Mouse (Mus musculus) ZHBTc4 (cell line): ENCODE results near the gene Adipoq.
A peak's percentile ranks its signal among the peaks of the same experiment; 100 is the strongest.

ENCODE experiments used
- DNase-seq: peaks from one replicate; pipeline ENCODE4 v3.0.0-alpha.2; 2011; ENCODE audit warnings: low read depth, low spot score

Adipoq gene

GRCm38 (mm10) chr16:23114339-23115171 is 31.8 kb upstream of the Adipoq start:
- peak; percentile 84 for DNase-seq

DNA sequence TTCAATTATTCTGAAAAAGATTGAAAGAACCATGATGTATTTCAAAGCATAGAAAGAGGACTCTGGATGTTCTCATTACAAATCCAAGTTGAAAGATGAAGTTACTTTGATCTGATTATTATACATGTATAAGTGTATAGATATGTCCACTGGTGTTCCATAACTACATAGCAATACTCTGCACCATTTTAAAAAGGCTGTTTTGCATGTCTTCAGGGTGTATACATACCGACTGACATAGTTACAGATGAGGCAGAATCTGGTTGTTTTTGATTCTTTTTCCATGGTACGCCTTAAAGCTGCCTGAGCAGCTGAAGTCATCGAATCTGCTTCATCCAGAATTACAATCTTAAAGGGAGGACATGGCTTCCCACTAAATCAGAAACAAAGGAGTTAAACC is 30.9 kb upstream of the Adipoq start:
- DNase-seq, result peak; percentile 53

- peak; percentile 68 for DNase-seq
These were observed 29.2 kb upstream of the Adipoq start for GRCm38 (mm10) chr16:23117173-23117572.

DNA sequence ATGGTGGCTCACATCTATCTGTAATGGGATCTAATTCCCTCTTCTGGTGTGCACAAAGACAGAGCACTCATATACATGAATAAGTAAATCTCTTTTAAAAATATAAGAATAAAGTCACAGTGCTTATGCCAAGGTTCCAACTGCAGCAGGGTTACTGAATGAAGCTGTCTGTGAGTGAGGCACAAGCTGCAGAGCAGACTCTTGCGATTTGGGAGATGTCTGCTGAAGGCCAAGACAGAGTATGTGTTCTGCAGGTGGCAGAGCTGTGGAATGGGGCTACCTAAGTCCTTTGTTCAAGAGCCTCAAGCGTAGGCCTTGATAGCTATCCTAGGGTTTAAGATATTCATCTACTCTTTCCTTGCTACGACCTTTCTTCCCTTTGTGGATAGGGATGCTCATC is 23.9 kb upstream of the Adipoq start:
- no peak for DNase-seq

GRCm38 (mm10) chr16:23123104-23123503 is 23.2 kb upstream of the Adipoq start:
- peak; percentile 39 for DNase-seq

DNA sequence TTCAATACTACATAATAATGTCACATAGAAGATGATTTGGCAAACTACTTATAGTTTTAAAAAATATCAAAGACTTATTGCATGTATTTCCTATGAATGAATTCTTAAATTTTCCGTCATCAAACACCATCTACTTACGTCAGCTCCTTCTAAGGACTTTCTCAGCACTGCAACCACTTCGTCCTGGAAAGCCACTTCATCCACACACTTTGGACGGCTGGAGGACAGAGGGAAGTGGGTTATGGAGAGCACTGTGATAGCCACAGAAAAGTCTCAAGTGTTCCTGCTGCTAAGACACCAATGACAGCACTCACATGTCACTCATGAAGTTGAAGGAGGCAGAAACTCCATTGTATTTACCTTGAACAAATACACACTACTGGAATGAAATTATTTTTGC is 21.9 kb upstream of the Adipoq start:
- DNase-seq, result no peak

GRCm38 (mm10) chr16:23127311-23127672 is 19.0 kb upstream of the Adipoq start:
- no peak for DNase-seq

GRCm38 (mm10) chr16:23127673-23128375 is 18.5 kb upstream of the Adipoq start, which contains the start of gene Rfc4:
TSS of gene Rfc4 (minus strand) at chr16:23127737.
- peak; percentile 96 for DNase-seq

GRCm38 (mm10) chr16:23130303-23130702 is 16.0 kb upstream of the Adipoq start:
- no peak for DNase-seq

DNA sequence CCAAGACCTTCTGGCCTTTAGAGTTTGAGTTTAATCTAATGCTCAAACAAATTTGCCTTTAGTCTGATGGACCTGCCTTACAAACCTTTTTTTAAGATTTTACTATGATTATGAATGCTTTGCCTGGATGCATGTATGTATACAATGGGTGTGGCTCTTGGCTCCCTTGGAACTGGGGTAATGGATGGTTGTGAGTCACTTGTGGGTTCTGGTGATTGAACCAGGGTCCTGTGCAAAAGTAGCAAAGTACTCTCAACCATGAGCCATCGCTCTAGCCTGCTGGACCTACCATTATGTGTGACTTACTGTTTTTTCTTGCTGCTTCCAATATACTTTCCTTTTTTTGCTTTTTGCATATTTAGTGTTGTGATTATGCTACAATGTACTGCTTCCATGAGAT is 14.0 kb upstream of the Adipoq start:
- no peak for DNase-seq

DNA sequence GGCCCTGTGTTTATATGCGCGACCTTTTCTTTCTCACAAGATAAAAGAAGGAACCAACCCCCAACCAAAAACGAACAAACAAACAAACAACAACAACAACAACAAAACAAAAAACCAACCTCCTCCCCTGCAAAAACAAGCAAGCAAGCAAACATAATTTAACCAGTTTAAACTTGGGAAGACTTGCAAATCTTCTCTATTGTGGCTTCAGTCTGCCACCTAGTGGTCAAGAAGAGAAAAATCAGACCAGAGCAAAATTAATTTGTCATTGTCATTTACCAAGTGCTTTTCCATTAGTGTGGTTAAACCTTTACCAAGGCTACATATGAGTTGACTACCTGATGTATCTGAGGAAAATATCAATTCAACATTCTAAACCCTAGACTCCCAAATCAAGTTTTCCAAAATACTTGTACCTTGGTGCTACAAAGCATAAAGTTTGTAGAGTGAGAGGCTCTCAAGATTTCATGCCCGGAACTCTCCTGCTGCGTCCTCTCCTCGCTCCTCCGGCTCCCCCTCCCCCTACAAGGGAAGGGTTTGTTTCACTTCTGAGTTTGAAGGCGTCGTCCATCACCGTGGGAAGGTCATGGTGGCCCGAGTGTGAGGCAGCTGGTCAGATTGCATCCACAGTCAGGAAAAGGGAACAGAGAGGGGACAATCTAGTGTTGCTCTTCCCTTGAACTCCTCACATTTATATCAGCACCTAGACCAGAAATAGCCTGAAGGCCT is 10.8 kb upstream of the Adipoq start:
- DNase-seq, result peak; percentile 67

GRCm38 (mm10) chr16:23136406-23136970 is 9.8 kb upstream of the Adipoq start:
- DNase-seq, result no peak

DNA sequence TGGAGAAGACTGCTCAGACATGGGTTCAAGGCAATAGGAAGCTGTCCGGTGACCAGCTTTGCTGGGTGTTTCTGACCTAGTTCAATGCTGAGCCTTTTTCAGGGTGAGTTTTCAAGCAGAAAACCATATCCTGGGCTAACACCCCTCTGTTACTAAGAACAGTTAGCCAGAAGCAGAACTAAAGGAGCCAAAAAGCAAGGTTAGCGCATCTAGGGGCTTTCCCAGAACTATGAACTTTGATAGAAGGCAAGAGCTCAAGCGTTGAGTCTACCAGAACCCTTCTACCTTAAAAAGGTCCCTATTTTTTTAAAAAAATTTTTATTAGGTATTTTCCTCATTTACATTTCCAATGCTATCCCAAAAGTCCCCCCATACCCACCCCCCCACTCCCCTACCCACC is 5.4 kb upstream of the Adipoq start:
- DNase-seq, result no peak

DNA sequence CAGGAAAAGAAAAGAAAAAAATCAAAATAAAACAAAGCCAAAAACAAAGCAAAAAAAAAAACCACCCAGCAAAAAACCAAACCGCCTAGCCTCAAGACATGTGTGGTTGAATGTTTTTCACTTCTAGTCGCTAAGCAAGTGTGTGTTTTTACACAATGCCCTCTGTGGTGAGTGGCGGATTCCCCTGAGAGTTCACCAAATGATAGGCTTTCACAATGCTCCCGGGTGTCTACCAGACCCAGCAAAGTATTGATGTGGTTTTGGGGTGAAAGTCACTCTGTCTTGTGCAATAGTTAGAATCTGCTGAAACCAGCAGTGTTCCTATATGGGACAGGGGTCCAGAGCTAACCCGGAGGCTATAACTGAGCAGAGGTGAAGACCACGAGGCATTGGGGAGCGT is 2.0 kb upstream of the Adipoq start:
- no peak for DNase-seq

DNA sequence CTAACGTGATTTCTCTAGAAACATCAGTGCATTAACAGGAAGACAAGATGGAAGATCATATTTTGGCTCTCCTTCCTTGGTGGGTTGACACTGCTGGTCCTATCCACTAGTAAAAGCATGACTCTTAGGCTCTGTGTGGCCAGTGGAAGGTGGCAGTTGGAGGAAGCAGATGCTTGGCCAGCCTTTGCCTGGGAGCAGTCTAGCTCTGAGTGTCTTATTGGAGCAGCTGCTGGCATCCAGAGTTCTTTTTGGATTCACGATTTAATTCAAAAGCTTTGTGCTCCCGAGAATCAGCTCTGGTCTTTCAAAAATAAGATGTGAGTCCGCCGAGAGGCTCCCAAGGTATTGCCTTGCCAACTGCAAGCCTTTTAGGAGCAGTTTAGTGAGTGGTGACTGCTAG is 1.1 kb upstream of the Adipoq start:
- no peak for DNase-seq

- DNase-seq, result no peak
These were observed 2.6 kb downstream of the Adipoq start for GRCm38 (mm10) chr16:23148936-23149335.

GRCm38 (mm10) chr16:23149396-23149795 is 3.1 kb downstream of the Adipoq start:
- DNase-seq, result no peak

DNA sequence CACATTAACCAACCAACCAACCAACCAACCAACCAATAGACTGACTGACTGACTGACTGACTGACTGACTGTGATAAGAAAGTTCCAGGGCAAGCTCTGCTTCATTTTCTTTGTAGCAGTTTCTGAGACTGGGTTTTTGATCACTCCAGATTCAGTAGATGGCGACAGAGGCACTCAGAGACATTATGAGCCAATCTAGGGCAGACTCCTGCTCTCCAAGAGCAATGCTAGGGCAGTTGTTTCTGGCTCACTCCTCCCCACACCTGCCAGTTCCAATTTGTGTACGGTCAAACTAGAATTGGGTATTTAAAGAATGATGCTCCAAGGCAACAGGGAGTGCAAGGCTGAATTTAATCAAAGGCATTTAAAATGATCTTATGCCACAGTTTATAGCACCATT is 5.1 kb downstream of the Adipoq start:
- peak; percentile 35 for DNase-seq

DNA sequence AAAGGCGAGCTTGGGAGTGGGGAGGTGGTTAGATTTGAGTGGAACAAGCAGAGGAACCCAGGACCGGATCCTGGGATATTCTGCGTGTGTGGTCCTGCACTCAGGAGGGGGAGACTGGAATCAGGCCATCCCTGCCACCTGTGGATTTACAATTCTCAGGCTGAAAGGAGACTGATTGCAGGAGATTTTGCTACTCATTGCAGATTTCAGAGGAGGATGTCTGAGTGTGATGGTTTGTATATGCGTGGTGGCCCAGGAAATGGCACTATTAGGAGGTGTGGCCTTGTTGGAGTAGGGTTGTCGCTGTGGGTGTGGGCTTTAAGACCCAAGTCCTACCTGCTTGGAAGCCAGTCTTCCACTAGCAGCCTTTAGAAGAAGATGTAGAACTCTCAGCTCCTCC is 7.9 kb downstream of the Adipoq start:
- peak; percentile 54 for DNase-seq

DNA sequence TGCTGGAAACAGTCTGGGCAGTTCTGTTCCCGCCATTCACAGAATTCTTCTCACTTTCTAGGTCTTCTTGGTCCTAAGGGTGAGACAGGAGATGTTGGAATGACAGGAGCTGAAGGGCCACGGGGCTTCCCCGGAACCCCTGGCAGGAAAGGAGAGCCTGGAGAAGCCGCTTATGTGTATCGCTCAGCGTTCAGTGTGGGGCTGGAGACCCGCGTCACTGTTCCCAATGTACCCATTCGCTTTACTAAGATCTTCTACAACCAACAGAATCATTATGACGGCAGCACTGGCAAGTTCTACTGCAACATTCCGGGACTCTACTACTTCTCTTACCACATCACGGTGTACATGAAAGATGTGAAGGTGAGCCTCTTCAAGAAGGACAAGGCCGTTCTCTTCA is 10.7 kb downstream of the Adipoq start:
- no peak for DNase-seq

DNA sequence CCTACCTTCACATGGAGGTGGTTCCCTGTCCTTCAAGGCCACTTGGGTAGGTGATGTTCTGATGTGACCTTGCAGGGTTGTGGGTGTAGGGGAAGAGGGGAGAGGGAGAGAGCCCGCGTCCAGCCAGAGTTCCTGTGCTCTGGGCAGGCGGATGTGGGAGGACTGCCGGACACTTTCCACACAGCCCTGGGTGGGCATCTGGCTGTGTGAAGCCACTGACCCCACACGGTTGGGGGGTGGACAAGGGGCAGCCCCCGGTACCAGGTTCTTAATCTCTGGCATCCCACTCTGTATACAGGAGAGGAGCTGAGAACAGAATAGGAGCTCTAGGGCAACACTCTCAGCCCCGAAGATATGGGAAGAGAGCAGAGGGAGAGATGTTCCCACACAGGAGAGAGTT is 12.0 kb downstream of the Adipoq start:
- DNase-seq, result no peak

GRCm38 (mm10) chr16:23158957-23159356 is 12.6 kb downstream of the Adipoq start:
- no peak for DNase-seq
